Mouse (Mus musculus) lung, postnatal 14 days (tissue): Measurements from ENCODE around the gene Cxadr.
A peak's percentile ranks its signal among the peaks of the same experiment; 100 is the strongest.

Source experiments
- DNase-seq: peaks from one replicate; pipeline ENCODE4 v3.0.0; 2021

The Cxadr gene

GRCm38 (mm10) chr16:78301183-78301830 is at the start of gene Cxadr:
TSS of gene Cxadr (plus strand) at chr16:78301489.
- DNase-seq = peak; percentile 74

GRCm38 (mm10) chr16:78258989-78259388 is 42.3 kb upstream of the Cxadr start:
- DNase-seq = peak; percentile 75

DNA sequence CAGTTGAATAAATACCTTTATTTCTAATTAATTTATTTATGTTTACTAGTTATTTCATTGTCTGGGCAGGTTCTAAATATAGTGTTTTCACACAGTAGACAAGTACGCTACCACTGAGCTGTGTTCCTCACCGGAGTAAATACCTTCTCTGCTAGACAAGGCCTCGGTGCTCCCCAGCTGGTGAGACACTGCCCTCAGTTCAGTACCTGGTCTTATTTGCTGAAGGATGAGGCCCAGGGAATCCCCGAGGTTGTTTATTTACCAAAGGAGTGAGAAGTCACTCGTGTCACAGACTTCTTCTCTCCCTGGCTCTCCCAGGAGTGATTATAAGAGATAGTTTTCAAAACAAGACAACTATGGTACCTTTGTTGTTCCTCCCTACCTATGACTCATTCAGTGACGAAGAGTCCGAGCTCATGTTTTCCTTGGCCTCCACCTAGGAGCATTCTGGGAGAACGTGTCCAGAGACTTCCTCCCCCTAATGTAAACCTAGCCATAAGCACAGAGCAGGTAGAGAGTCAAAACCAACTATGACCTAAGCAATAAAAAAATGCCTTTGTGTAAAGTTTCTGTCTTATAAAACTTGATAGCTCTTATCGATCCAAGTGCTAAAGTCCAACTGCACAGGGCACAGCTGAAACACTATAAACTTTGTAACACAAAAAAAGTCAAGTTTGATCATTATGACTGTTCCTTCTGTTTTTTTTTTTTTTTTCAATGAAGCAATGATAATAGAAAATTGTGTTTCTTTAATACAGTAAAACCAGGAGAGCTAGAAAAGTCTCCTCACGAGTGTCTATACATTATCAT is 41.0 kb upstream of the Cxadr start:
- no peak for DNase-seq

GRCm38 (mm10) chr16:78261520-78261919 is 39.8 kb upstream of the Cxadr start:
- DNase-seq = no peak

GRCm38 (mm10) chr16:78264442-78265150 is 36.7 kb upstream of the Cxadr start:
- no peak for DNase-seq

DNA sequence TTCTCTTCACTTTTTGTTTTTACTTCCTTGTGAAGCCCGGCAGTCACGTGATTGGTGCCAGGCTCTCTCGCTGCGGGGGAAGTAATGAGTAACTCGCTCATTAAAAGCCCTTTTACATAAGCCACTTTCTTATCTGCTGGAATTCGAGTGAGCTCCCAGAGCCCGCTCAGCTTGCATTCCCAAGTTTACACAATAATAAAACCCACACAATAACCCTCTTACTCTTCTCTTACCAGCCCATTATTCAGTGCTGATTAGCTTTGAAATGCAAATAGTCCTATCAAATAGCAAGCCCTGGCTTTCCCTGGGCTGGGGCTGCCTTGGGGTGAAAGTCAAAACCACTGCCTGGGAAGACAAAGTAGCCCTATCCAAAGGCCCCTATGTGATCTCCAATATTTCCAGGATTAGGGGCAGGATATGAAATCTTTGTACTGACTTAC is 36.1 kb upstream of the Cxadr start:
- peak; percentile 65 for DNase-seq

DNA sequence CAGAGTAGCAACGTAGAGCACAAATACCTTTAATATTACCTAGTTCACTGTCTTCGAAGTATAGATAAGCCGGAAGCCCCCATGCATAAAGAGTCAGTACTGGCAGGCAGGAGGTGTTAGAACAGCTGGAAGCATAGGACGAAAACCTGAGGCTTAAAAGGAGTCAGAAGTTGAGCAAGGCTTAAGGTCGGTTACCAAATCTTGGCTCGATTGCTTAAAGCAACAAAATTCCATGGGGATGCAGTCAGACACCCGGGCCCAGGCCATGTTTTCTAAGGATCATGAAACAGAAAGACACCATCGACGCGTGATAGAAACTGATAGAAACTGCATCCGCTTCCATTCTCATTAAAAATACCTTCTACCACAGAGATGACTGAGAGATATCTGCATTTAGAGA is 35.5 kb upstream of the Cxadr start:
- peak; percentile 32 for DNase-seq

DNA sequence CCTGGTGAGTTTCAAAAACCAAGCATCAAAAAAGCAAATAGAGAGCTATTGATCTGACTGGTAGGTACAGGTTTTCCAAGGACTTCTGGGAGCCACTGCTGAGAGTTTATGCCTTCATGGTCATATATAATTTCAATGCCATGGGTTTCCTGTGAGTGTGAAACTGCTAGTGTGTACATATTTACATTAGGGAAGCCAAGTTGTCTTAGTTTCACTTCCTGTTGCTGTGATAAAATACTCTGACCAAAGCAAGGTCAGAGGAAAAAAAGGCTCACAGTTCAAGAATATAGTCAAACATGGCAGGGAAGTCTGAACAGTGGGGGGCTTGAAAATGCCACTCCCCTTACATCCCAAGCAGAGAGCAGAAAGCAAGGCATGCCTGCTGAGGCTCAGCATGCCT is 33.8 kb upstream of the Cxadr start:
- no peak for DNase-seq

DNA sequence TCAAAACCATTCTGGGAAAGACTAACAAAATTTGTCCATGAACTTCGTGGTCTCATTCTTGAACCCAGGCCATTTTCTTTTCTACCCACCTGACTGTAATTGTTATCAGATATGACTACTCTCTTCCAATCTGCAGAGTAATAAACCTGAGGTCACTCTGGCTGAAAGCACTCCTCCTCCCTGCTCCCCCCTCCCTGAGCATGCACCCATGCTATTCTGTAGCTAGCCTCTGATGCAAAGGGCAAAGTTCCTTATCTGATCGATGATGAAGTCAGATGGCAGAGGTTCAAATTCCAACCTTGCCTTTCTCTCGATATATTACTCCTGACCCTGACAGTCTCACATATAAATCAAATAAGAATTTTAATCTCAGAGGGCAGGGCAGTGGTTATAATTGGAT is 33.1 kb upstream of the Cxadr start:
- DNase-seq = no peak

- DNase-seq = no peak
These were observed 26.3 kb upstream of the Cxadr start for GRCm38 (mm10) chr16:78274825-78275455.

- no peak for DNase-seq
These were observed 23.7 kb upstream of the Cxadr start for GRCm38 (mm10) chr16:78277567-78277966.

DNA sequence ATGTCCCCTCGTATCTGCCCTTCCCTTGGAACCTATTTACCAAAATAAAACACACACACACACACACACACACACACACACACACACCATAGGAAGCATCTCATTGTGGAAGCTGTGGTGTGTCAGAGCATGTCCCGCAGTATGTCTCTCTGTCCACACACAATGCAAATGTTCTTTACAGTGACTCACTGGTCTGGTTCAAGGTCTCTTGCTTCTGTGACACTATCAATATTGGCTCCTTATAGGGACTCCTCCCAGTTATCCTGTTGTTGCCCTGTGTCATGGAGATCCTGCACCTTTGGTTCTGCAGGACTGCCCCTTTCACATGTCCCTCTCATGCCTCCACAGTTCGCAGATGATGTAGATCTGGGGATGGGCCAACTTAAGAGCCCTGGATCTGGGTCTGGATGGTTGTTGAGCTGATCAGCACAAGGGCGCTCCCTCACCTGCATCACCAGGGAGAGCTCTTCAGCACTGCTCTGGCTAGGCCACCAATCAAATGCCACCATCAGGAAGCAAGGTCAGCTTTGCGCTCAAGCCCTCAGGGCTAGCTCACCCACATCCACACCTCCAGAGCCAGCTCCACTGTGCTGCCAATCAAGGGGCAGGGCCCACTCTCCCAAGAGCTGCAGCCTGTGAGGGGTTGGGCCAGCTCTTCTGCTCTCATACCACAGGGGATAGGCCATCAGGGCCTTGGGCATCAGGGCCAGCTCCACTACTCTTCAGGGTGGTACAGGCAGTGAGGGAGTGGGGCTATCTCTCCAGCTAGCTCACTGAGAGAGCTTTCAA is 21.0 kb upstream of the Cxadr start:
- DNase-seq = no peak

DNA sequence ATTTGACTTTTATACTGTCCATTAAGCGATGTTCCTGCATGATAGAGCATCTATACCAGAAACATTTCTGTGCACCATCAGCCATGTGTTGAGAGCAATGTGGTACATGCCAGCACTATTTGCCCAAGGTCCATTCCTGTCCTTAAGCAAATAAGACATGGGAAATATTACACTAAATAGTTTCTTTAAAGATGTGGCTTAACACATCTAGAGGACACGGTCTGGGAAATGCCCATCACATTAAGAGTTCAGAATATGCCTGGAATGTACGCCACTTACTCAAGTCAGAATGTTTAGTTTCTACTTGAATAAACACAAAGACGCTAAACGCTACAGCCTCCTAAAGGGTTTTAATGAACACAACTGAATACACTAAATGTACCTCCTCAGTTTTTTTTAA is 18.1 kb upstream of the Cxadr start:
- no peak for DNase-seq

- DNase-seq = no peak
These were observed 7.2 kb upstream of the Cxadr start for GRCm38 (mm10) chr16:78294051-78294450.

DNA sequence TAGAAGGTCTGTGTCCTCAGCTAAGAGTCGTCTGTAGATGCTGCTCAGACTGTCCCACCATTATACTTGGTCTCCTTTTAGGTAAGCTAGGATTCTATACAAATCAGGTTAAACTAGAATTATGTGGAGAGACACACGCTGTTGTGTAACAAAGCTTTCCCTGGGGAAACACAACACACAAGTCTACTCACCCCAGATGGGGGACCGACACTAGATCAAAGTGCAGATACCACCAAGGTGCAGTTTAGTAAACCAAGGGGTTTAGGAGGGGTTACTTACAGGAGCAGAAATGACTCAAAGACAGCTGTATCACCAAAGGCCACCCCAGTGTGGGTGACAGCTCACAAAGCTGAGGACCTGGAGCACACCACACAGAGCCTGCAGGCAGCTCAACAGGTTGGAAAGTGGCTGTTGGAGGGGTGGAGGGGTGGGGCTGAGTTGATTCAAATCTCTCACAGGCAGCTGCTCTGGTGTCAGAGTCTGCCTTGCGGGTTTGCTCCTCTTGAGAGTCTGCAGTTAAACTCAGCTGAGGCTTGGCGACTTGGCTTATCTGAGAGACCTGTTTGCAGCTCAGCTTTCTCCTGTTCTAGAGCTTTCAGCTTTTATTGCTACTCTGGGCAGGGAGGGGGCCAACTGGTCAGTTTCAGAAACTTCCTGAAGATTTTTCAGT is 6.5 kb upstream of the Cxadr start:
- no peak for DNase-seq

DNA sequence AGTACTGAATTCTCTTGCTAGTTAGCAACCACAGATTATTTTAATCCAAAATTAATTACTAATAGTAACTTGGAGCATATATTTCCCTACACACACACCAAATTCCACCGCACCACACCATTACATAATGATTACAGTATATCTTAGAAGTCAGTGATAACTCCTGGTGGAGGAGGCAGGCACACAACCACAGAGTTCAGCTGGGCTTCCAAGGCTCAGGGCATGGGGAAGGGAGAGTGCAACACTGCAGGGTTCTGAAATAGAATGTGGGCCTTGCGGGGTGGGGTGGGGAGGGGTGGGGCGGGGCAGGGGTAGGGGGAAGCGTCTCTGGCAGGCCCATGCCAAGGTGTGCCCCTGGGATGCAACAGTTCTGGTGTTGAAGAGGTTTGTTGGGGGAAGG is 5.7 kb upstream of the Cxadr start:
- no peak for DNase-seq

DNA sequence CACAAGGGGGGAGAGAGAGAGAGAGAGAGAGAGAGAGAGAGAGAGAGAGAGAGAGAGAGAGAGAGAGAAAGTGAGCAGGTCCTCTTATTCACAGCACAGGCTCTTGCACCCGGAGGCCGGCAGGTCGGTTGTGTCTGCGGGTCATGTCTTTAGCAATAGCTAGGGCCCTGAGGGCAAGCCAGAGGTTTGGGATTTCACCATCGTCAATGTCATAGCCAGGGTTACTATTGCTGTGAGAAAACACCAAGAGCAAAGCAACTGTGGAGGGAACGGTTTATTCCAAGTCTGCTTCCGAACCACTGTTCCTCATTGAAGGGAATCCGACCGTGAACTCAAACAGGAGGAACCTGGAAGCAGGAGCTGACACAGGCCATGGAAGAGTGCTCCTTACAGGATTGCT is 5.2 kb upstream of the Cxadr start:
- no peak for DNase-seq

DNA sequence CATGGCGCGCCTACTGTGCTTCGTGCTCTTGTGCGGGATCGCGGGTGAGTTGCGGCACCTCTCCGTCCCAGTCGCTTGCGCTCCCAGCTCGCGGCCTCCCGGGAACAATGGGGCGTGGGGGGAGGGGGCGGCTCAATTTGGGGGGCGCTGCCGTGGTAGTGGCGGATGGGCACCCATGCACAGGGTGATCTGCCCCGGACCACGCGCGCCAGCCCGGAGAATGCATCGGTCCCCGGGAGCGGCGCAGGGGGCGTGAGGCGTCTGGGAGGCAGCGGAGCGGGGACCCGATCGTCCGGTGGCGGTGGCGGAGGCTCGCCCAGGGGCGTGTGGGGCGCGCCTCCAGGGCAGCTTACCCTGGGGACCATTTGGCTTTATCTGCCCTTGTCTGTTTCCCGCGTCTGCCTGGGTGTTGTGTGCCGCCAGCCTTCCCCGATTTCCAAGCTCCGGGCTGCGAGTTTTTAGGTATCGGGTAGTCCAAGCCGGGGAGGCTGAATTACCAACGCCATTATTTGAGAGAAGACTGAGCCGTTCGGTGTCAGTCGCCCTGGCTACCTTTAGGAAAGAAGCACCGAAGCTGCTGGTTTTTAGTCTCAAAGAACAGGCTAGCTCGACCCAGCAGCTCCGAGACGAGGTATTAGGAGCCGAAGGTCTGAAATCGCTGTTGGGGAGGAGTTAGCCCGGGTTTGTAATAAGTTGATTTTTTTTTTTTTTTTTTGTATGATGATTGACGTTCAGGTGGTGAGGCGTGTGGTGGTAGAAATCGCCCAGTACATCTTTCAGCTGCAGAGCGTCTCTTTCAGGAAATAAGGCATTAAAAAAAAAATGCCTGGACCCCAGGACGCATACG is 765 bp downstream of the Cxadr start:
- peak; percentile 18 for DNase-seq

- DNase-seq = no peak
These were observed 1.4 kb downstream of the Cxadr start for GRCm38 (mm10) chr16:78302678-78303050.

DNA sequence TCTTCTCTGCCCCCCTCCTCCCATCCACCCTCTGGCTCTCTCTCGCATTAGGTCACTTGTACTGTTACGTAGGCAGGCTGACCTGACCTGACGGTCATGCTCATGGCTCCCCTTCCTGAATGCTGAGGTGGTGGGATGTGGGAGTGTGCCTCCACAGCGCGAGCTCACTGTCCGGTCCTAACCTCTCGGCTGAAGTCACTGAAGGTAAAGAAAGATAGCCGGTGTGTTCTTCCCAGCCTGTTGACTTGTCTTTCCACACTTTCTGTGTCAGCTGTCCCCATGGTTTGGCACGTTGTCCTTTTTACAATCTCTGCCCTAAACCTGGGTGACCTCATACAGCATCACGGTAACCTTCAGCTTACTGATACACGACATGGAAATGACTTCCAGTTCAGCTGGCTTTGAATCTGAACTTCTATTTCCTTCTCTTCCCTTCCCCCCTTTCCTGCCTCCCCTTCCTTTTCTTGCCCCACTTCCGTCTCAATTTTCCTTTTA is 4.4 kb downstream of the Cxadr start:
- DNase-seq = no peak

GRCm38 (mm10) chr16:78306606-78307005 is 5.3 kb downstream of the Cxadr start:
- DNase-seq = no peak
